Mouse (Mus musculus) mouse embryonic stem cell (cell line): Measurements from ENCODE around the gene Arl10.

Experiments
- in situ Hi-C, 2 experiments: fragments of 300-500 bp; cut with MboI; formaldehyde crosslinking; loops; 1 replicate in 1 of 2; 3 replicates in 1 of 2; pipeline ENCODE4 v1.14.3; 2019 to 2020; ENCODE audit warnings: low sequenced_read_pairs in 2 of 2, low pct_unique_long_range_greater_than_20kb in 1 of 2, mixed read lengths in 1 of 2; ENCODE audit not compliant: unreplicated experiment in 1 of 2

The Arl10 gene

DNA sequence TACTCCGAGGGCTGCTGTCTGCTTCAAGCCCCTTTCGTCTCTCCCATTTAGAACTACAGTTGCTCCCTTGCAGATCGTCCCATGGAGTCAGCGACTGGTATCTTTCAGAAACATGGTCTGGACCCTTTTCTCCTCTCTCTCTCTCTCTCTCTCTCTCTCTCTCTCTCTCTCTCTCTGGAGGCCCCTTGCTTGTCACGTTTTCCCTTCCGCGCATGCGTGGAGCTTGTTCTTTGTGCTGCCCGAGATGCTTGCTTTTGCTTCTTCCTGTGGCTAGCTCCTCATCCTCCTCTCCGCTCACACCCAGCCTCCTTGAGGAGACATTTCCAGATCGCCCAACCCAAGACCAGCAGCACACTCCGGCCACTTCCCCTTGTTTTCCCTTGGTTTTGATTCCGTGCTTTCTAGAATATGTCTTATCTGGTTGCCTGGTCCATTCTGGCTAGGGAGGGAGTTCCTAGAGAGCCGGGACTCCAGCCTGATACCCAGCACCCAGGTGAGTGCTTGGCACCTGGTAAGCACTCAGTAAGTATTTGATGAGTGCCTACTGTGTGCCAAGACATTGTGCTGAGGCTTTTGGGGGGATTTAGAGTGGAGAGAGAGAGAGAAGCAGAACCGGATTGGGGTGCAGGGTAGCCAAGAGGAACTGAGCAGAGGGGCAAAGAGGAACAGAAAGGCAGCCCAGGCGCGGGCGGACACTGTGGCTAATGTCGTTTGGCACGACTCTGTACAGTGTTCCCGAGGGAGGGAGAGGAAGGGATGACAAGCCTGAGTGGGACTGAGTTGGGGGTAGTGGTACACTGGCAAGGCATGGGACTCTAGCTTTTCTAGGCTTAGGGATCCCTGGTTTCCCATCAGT is 3.1 kb downstream of the Arl10 start:
- in situ Hi-C loops, result no loop called here

- in situ Hi-C loops, result no loop called here
These were observed 6.6 kb downstream of the Arl10 start for GRCm38 (mm10) chr13:54581385-54581784.

GRCm38 (mm10) chr13:54582126-54582525 is 7.3 kb downstream of the Arl10 start:
- in situ Hi-C loops, result no loop called here

- in situ Hi-C loops, result no loop called here
These were observed 8.0 kb downstream of the Arl10 start for GRCm38 (mm10) chr13:54582860-54583259.

- in situ Hi-C loops, result no loop called here
These were observed 11.0 kb downstream of the Arl10 start for GRCm38 (mm10) chr13:54585831-54586230.

GRCm38 (mm10) chr13:54589414-54589995 is 14.7 kb downstream of the Arl10 start:
- in situ Hi-C loops, result no loop called here

DNA sequence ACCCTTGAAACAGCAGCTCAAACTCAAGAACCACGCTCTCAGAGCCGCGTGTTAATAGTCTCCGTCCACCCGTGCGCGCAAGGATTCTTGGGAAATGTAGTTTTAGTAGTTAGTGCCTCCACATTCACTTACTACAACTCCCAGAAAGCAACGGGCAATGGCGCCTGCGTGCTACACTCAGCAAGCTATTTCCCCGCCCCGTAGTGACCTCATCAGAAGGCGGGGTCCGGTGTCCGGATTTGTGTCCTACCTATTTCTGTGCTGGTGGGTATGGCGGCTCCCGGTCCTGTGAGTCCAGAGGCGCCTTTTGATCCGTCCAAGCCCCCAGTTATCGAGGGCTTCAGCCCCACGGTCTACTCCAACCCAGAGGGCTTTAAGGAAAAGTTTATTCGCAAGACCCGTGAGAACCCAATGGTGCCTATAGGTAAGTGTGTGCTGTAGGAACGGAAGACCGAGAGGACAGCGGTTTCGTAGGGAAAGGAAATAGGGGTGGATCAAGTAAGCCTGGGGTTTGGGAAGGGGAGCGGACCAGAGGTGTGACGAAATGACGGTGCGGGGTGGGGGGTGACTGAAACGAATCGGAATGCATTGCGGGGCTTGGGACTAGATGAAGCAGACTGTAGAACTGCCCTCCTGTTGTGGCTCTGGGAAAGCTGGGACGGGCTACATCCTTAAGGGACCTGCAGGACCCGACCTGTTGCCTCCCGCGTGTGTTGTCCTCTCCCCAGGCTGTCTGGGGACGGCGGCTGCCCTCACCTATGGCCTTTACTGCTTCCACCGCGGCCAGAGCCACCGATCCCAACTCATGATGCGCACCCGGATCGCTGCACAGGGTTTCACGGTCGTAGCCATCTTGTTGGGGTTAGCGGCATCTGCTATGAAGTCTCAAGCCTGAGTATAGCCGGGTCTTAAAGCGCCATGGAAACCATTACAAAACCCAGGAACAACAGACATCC is 15.5 kb downstream of the Arl10 start, which contains the start of the genes Nop16 and Higd2a:
Gene Nop16 (minus strand): TSS at position 95 of the 956 bp plus-strand sequence.
Gene Higd2a (plus strand): TSS at position 212 of the 956 bp plus-strand sequence.
- in situ Hi-C loops, result no loop called here

DNA sequence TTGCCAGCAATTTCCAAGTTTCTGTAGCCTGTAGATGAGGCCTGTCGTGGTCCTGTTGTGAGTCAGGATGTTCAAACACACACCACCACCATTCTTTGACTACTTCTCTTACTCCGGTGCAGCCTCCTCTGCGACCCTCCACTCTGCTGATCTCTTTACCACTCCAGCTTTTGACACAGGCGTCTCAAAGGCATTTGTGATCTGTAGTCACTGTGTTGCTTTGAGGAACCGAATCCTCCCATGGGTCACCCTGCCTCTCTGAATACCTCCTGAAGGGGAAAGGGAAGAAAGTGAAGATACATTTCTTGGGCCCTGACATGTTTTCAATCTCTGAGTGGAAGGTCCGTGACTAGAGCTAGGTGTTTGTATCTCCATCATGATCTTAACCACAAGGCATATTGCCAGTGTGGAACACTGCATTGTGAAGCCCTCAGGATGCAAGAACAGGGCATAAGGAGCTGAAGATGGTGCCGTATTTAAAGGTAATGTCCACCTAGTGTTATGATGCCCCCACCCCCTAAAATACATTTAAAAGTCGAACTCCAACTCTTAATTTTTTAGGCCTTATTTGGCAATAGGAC is 17.1 kb downstream of the Arl10 start:
- in situ Hi-C loops, result no loop called here

DNA sequence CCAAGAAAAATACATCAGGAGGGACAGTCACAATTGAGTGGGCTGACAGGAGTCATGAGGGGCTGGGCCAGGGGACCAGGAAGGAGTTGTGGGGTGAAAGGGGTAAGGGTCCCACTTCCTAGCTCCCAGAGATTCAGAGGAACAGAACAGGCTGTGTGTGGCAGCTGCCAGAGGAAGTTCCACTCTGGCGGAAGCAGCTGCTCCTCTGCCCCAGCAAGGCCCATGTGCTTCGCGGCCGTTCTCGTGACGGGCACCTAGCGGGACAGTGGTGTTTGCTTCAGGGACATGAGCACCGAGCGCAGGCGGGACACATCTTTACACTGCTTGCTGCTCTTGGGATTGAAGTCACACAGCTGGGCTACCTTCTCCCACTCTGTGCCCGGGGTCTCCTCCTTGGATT is 18.8 kb downstream of the Arl10 start:
- in situ Hi-C loops, result no loop called here

DNA sequence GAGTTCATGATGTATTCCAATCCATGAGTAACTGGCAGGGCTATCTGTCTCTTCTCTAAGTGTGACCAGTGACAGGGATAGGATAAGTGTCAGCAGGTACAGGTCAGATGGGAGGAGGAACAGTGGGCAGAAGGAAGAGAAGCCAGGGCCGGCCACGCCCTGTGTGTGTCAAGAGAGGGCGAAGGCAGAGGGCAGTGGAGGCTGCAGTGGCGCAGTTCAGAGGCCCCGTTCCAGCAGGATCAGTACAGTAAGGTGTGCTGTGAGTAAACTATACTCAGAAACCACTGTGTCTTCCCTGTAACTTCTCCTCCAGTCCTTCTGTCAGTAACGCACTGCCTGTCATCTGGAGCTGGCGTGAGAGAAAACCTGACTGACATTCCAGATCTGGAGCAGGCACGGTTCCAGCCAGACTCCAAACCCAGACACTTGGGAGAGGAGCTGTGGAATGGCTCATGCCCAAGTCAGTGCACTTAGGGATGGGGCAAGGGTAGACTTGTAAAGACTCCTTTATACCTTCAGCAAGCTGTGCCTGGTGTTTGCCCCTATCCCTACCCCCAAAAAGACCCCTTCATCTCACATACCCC is 21.4 kb downstream of the Arl10 start:
- in situ Hi-C loops, result no loop called here

GRCm38 (mm10) chr13:54596870-54597269 is 22.1 kb downstream of the Arl10 start:
- in situ Hi-C loops, result no loop called here

- in situ Hi-C loops, result no loop called here
These were observed 23.9 kb downstream of the Arl10 start for GRCm38 (mm10) chr13:54598622-54599143.

DNA sequence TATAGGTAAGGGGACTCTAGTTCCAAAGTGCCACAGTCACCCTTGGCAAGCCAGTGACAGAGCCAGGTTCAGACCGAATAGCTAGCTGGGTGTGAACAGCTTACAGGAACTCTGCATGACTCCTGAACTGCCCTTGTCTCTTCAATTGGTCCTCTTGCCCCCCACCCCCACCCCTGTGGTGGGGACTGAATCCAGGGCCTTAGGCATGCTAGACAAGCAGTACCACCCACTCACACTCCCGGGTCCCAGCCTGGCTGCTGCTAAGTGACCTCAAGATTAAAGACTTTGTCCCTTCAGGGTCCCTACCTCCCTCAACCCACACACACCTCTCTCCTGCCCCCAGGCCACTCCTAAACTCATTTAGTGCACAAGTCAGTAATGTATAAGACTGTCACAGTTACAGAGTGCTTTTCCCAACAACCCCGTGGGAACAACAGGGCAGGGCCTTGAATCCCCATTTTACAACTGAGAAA is 27.9 kb downstream of the Arl10 start:
- in situ Hi-C loops, result no loop called here

GRCm38 (mm10) chr13:54603501-54603900 is 28.7 kb downstream of the Arl10 start:
- in situ Hi-C loops, result no loop called here

DNA sequence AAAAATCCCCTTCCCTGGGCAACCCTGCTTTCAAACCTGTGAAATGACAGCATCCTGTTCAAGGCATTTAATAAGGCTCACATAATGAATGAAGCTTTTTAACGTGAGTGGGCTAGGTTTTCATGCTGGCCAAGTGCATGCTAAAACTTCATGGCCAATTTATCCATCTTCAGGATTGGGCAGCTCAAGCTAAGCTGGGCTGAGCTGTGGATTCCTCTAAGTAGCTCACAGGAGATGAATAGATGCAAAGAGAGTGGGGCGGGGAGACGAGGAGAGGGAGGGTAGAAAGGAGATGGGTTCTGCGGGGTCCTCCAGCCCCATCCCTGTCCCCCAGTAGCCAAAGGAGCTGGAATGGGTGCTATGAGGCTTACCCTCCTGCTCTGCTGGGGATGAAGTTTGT is 29.4 kb downstream of the Arl10 start:
- in situ Hi-C loops, result no loop called here

DNA sequence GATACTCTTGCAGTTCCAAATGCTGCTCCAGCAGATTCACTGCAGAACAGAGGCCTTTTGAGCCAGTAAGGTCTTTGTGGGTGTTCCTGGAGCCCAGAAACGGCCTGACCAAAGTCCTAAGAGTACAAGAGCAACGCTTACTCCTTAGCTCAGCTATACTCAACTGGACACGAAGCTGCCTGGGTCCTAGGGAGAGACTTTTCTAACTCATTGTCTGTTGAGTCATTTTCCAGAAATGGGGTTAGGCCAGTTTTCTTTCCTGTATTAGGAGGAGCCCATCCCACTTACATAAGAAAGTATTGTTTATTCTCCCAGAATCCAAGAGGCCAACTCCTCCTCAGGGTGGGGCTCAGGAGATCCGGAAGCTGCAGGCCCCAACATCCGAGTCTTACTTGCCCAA is 30.6 kb downstream of the Arl10 start:
- in situ Hi-C loops, result no loop called here

- in situ Hi-C loops, result no loop called here
These were observed 32.4 kb downstream of the Arl10 start for GRCm38 (mm10) chr13:54607204-54607603.

- in situ Hi-C loops, result no loop called here
These were observed 33.2 kb downstream of the Arl10 start for GRCm38 (mm10) chr13:54608002-54608401.
